Mouse (Mus musculus): ENCODE results near the gene Uba3.

GRCm38 (mm10) chr6:97252086-97252485 is 46.6 kb upstream of the Uba3 start:
- TF ChIP-seq CTCF (IDR thresholded peaks at IDR 0.05; ENCODE audit: control insufficient read depth, insufficient read depth, low read length) (no peak), POLR2A (IDR thresholded peaks at IDR 0.05; ENCODE audit: borderline replicate concordance, control insufficient read depth, low read depth, low read length) (no peak)
